Mouse (Mus musculus) testis, adult 2 months (tissue): ENCODE results near the gene Lrmda.

Experiments
- CTCF ChIP-seq: fragments of 200-500 bp; IDR thresholded peaks from 2 replicates; pipeline ENCODE4 v1.5.1; 2012; ENCODE audit warnings: low read depth, mild to moderate bottlenecking, inconsistent platforms, low read length, moderate library complexity; ENCODE audit not compliant: control insufficient read depth, insufficient read depth, insufficient replicate concordance
- POLR2A ChIP-seq: fragments of 200-500 bp; IDR thresholded peaks from 2 replicates; pipeline ENCODE4 v1.6.1; 2012; ENCODE audit warnings: low read depth, mild to moderate bottlenecking, inconsistent platforms, low read length, moderate library complexity; ENCODE audit not compliant: control insufficient read depth

DNA sequence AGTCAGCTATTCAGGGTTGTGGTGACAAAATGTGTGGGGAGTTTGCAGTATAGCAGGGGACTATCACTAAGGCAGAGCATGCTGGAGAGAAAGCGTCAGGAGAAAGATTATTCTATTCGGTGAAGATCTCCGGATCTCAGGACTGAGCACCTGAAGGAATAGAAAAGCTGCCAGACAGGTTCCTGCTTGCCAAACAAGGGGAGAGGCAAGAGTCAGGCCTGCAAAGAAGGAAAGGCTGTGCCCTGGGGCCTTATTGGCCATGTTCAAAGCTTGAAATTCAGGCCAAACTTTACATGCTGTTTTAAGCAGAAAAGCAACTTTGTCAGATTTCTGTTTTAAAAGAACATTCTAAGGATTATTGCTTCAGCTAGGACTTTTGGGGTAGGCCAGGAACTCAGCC lies 789.7 kb downstream of the Lrmda start:
- TF ChIP-seq CTCF, result no peak
- TF ChIP-seq POLR2A, result no peak
